Mouse (Mus musculus): ENCODE results near the gene Gm20388. TPM values are rescaled to one million over a fixed set of nuclear protein-coding genes. Genes with fewer than 3 reads are reported as not detected.
A peak's percentile ranks its signal among the peaks of the same experiment; 100 is the strongest.

Gm20388 gene
- polyA plus RNA-seq, 1 experiment from 2014 or later, result not detected

- peaks cover 29% of the 10 kb centered on the region for H3K27me3 ChIP-seq (ENCODE audit: control insufficient read depth, insufficient read depth, low read length)
- peak overlapping the region; percentile 21; the same call in 1 of the 2 replicates for H3K9ac ChIP-seq (ENCODE audit: low read length)
- under 1% methylated on average over 25 of the region's 25 CpGs for WGBS
- H3K9me3 ChIP-seq (ENCODE audit: control insufficient read depth, low read length), result no peaks in the 10 kb centered on the region
- no peaks in the 10 kb centered on the region for H3K36me3 ChIP-seq (ENCODE audit: control insufficient read depth, insufficient read depth, low read length)
- peak; percentile 70 for ATAC-seq (ENCODE audit: insufficient number of reproducible peaks, insufficient read depth, low FRiP score, low read depth)
- H3K27ac ChIP-seq (replicated peaks in 1 of 2; ENCODE audit: control insufficient read depth in 1 of 2, insufficient read depth in 1 of 2, low read depth in 2 of 2, low read length in 2 of 2), result peak overlapping the region; percentile 51 to 71
- peaks cover 18 to 26% of the 10 kb centered on the region in 2 experiments for H3K4me1 ChIP-seq (ENCODE audit: control insufficient read depth in 2 of 2, insufficient read depth in 2 of 2, low read length in 2 of 2)
- peak overlapping the region in 1 of 2 experiments; percentile 19; a peak in 2 of 4 replicates for H3K4me3 ChIP-seq (ENCODE audit: control insufficient read depth in 1 of 2, insufficient read depth in 1 of 2, low read depth in 1 of 2, low read length in 2 of 2)
- H3K4me2 ChIP-seq (ENCODE audit: low read length), result peak overlapping the region; percentile 56
These were observed 2809.6 kb downstream of the Gm20388 start for GRCm38 (mm10) chr8:122720070-122720729.

- 24% methylated on average over 14 of the region's 14 CpGs for WGBS
- Histone ChIP-seq H3K4me3 (ENCODE audit: control insufficient read depth in 1 of 2, insufficient read depth in 1 of 2, low read depth in 1 of 2, low read length in 2 of 2) (no peak overlapping the region), H3K9me3 (ENCODE audit: control insufficient read depth, low read length) (no peaks in the 10 kb centered on the region), H3K4me2 (ENCODE audit: low read length) (peak overlapping the region; percentile 56), H3K36me3 (ENCODE audit: control insufficient read depth, insufficient read depth, low read length) (no peaks in the 10 kb centered on the region), H3K9ac (ENCODE audit: low read length) (no peak overlapping the region), H3K27me3 (ENCODE audit: control insufficient read depth, insufficient read depth, low read length) (peaks cover 27% of the 10 kb centered on the region), H3K4me1 (ENCODE audit: control insufficient read depth in 2 of 2, insufficient read depth in 2 of 2, low read length in 2 of 2) (peaks cover 18 to 26% of the 10 kb centered on the region in 2 experiments), H3K27ac (replicated peaks in 1 of 2; ENCODE audit: control insufficient read depth in 1 of 2, insufficient read depth in 1 of 2, low read depth in 2 of 2, low read length in 2 of 2) (peak overlapping the region; percentile 1 to 71; a peak in 2 of 4 replicates)
- peak; percentile 38 for ATAC-seq (ENCODE audit: insufficient number of reproducible peaks, insufficient read depth, low FRiP score, low read depth)
These were observed 2810.4 kb downstream of the Gm20388 start for GRCm38 (mm10) chr8:122720811-122721640.

- 88% methylated on average over 6 of the region's 6 CpGs for WGBS
These were observed 2814.5 kb downstream of the Gm20388 start for GRCm38 (mm10) chr8:122725187-122725586.

GRCm38 (mm10) chr8:122726789-122727188, 2816.1 kb downstream of the Gm20388 start:
- H3K36me3 ChIP-seq (ENCODE audit: control insufficient read depth, insufficient read depth, low read length), result no peaks in the 10 kb centered on the region
- 55% methylated on average over 2 of the region's 2 CpGs for WGBS
- no peak overlapping the region for H3K4me3 ChIP-seq (ENCODE audit: control insufficient read depth in 1 of 2, insufficient read depth in 1 of 2, low read depth in 1 of 2, low read length in 2 of 2)
- peaks cover 3% of the 10 kb centered on the region in 2 experiments; a peak in 3 of 4 replicates for H3K4me1 ChIP-seq (ENCODE audit: control insufficient read depth in 2 of 2, insufficient read depth in 2 of 2, low read length in 2 of 2)
- no peak overlapping the region for H3K27ac ChIP-seq (replicated peaks in 1 of 2; ENCODE audit: control insufficient read depth in 1 of 2, insufficient read depth in 1 of 2, low read depth in 2 of 2, low read length in 2 of 2)
- H3K4me2 ChIP-seq (ENCODE audit: low read length), result no peak overlapping the region
- ATAC-seq (ENCODE audit: insufficient number of reproducible peaks, insufficient read depth, low FRiP score, low read depth), result no peak
- H3K9me3 ChIP-seq (ENCODE audit: control insufficient read depth, low read length), result no peaks in the 10 kb centered on the region
- peaks cover 4% of the 10 kb centered on the region; the same call in 1 of the 2 replicates for H3K27me3 ChIP-seq (ENCODE audit: control insufficient read depth, insufficient read depth, low read length)
- no peak overlapping the region for H3K9ac ChIP-seq (ENCODE audit: low read length)

More at GRCm38 (mm10) chr8:122725187-122725586, 2814.5 kb downstream of the Gm20388 start:
- no peak overlapping the region for H3K27ac ChIP-seq (replicated peaks in 1 of 2; ENCODE audit: control insufficient read depth in 1 of 2, insufficient read depth in 1 of 2, low read depth in 2 of 2, low read length in 2 of 2)
- no peak overlapping the region for H3K9ac ChIP-seq (ENCODE audit: low read length)
- no peaks in the 10 kb centered on the region for H3K36me3 ChIP-seq (ENCODE audit: control insufficient read depth, insufficient read depth, low read length)
- no peak for ATAC-seq (ENCODE audit: insufficient number of reproducible peaks, insufficient read depth, low FRiP score, low read depth)
- H3K4me2 ChIP-seq (ENCODE audit: low read length), result no peak overlapping the region
- no peaks in the 10 kb centered on the region for H3K9me3 ChIP-seq (ENCODE audit: control insufficient read depth, low read length)
- peaks cover 10% of the 10 kb centered on the region; the same call in 1 of the 2 replicates for H3K27me3 ChIP-seq (ENCODE audit: control insufficient read depth, insufficient read depth, low read length)
- peaks cover 13 to 15% of the 10 kb centered on the region in 2 experiments for H3K4me1 ChIP-seq (ENCODE audit: control insufficient read depth in 2 of 2, insufficient read depth in 2 of 2, low read length in 2 of 2)
- H3K4me3 ChIP-seq (ENCODE audit: control insufficient read depth in 1 of 2, insufficient read depth in 1 of 2, low read depth in 1 of 2, low read length in 2 of 2), result no peak overlapping the region

- ATAC-seq (ENCODE audit: insufficient number of reproducible peaks, insufficient read depth, low FRiP score, low read depth), result no peak
- no peaks in the 10 kb centered on the region for H3K36me3 ChIP-seq (ENCODE audit: control insufficient read depth, insufficient read depth, low read length)
- no peak overlapping the region for H3K9ac ChIP-seq (ENCODE audit: low read length)
- H3K27me3 ChIP-seq (ENCODE audit: control insufficient read depth, insufficient read depth, low read length), result peaks cover 4% of the 10 kb centered on the region; the same call in 1 of the 2 replicates
- 75% methylated on average over 5 of the region's 5 CpGs for WGBS
- H3K4me2 ChIP-seq (ENCODE audit: low read length), result no peak overlapping the region
- H3K27ac ChIP-seq (replicated peaks in 1 of 2; ENCODE audit: control insufficient read depth in 1 of 2, insufficient read depth in 1 of 2, low read depth in 2 of 2, low read length in 2 of 2), result no peak overlapping the region
- peaks cover 0 to 3% of the 10 kb centered on the region in 2 experiments; a peak in 2 of 4 replicates for H3K4me1 ChIP-seq (ENCODE audit: control insufficient read depth in 2 of 2, insufficient read depth in 2 of 2, low read length in 2 of 2)
- H3K9me3 ChIP-seq (ENCODE audit: control insufficient read depth, low read length), result no peaks in the 10 kb centered on the region
- no peak overlapping the region for H3K4me3 ChIP-seq (ENCODE audit: control insufficient read depth in 1 of 2, insufficient read depth in 1 of 2, low read depth in 1 of 2, low read length in 2 of 2)
These were observed 2816.8 kb downstream of the Gm20388 start for GRCm38 (mm10) chr8:122727412-122727811.

GRCm38 (mm10) chr8:122728630-122729029, 2818.0 kb downstream of the Gm20388 start:
- 37% methylated on average over 3 of the region's 3 CpGs for WGBS
- Histone ChIP-seq H3K9ac (ENCODE audit: low read length) (no peak overlapping the region), H3K27ac (replicated peaks in 1 of 2; ENCODE audit: control insufficient read depth in 1 of 2, insufficient read depth in 1 of 2, low read depth in 2 of 2, low read length in 2 of 2) (no peak overlapping the region)

GRCm38 (mm10) chr8:122735110-122735509, 2824.5 kb downstream of the Gm20388 start:
- Histone ChIP-seq H3K9me3 (ENCODE audit: control insufficient read depth, low read length) (no peaks in the 10 kb centered on the region), H3K9ac (ENCODE audit: low read length) (no peak overlapping the region), H3K4me3 (ENCODE audit: control insufficient read depth in 1 of 2, insufficient read depth in 1 of 2, low read depth in 1 of 2, low read length in 2 of 2) (no peak overlapping the region), H3K27ac (replicated peaks in 1 of 2; ENCODE audit: control insufficient read depth in 1 of 2, insufficient read depth in 1 of 2, low read depth in 2 of 2, low read length in 2 of 2) (no peak overlapping the region), H3K27me3 (ENCODE audit: control insufficient read depth, insufficient read depth, low read length) (peaks cover 34% of the 10 kb centered on the region), H3K4me2 (ENCODE audit: low read length) (peak overlapping the region; percentile 47; the same call in 1 of the 2 replicates), H3K36me3 (ENCODE audit: control insufficient read depth, insufficient read depth, low read length) (no peaks in the 10 kb centered on the region), H3K4me1 (ENCODE audit: control insufficient read depth in 2 of 2, insufficient read depth in 2 of 2, low read length in 2 of 2) (peaks cover 24% of the 10 kb centered on the region in 2 experiments)
- no peak for ATAC-seq (ENCODE audit: insufficient number of reproducible peaks, insufficient read depth, low FRiP score, low read depth)
- 57% methylated on average over 3 of the region's 3 CpGs for WGBS

More at GRCm38 (mm10) chr8:122728630-122729029, 2818.0 kb downstream of the Gm20388 start:
- Histone ChIP-seq H3K9me3 (ENCODE audit: control insufficient read depth, low read length) (no peaks in the 10 kb centered on the region), H3K27me3 (ENCODE audit: control insufficient read depth, insufficient read depth, low read length) (peaks cover 11% of the 10 kb centered on the region), H3K4me1 (ENCODE audit: control insufficient read depth in 2 of 2, insufficient read depth in 2 of 2, low read length in 2 of 2) (peaks cover 0 to 3% of the 10 kb centered on the region in 2 experiments; a peak in 2 of 4 replicates), H3K4me3 (ENCODE audit: control insufficient read depth in 1 of 2, insufficient read depth in 1 of 2, low read depth in 1 of 2, low read length in 2 of 2) (no peak overlapping the region), H3K4me2 (ENCODE audit: low read length) (no peak overlapping the region), H3K36me3 (ENCODE audit: control insufficient read depth, insufficient read depth, low read length) (no peaks in the 10 kb centered on the region)
- no peak for ATAC-seq (ENCODE audit: insufficient number of reproducible peaks, insufficient read depth, low FRiP score, low read depth)

All from heart, embryonic 14.5 days (tissue).